Mouse (Mus musculus) frontal cortex, postnatal 14 days (tissue): Measurements from ENCODE around the gene Prex1.

ENCODE experiments used
- DNase-seq, 2 experiments: peaks; one replicate each; pipeline ENCODE4 v3.0.0; 2022; ENCODE audit warnings: low spot score in 2 of 2

Gene Prex1

GRCm38 (mm10) chr2:166726891-166727290 lies 13.3 kb upstream of the Prex1 start:
- no peak for DNase-seq

- no peak for DNase-seq
These were observed 6.8 kb upstream of the Prex1 start for GRCm38 (mm10) chr2:166720416-166720815.

GRCm38 (mm10) chr2:166719930-166720305 lies 6.3 kb upstream of the Prex1 start:
- no peak for DNase-seq

GRCm38 (mm10) chr2:166719301-166719929 lies 5.8 kb upstream of the Prex1 start:
- DNase-seq, result no peak

- no peak for DNase-seq
These were observed 2.4 kb upstream of the Prex1 start for GRCm38 (mm10) chr2:166716067-166716466.

GRCm38 (mm10) chr2:166714427-166714699 lies 731 bp upstream of the Prex1 start:
- no peak for DNase-seq

GRCm38 (mm10) chr2:166712801-166713689 lies 587 bp downstream of the Prex1 start:
- DNase-seq, result peak; percentile 41 to 55

- no peak for DNase-seq
These were observed 1.3 kb downstream of the Prex1 start for GRCm38 (mm10) chr2:166712310-166712709.

- DNase-seq, result no peak
These were observed 1.9 kb downstream of the Prex1 start for GRCm38 (mm10) chr2:166711681-166712132.

- DNase-seq, result no peak
These were observed 3.7 kb downstream of the Prex1 start for GRCm38 (mm10) chr2:166709883-166710282.

GRCm38 (mm10) chr2:166708304-166708703 lies 5.3 kb downstream of the Prex1 start:
- no peak for DNase-seq

GRCm38 (mm10) chr2:166706526-166706925 lies 7.1 kb downstream of the Prex1 start:
- no peak for DNase-seq

GRCm38 (mm10) chr2:166703491-166703890 lies 10.1 kb downstream of the Prex1 start:
- no peak for DNase-seq

GRCm38 (mm10) chr2:166702113-166702445 lies 11.6 kb downstream of the Prex1 start:
- no peak for DNase-seq

GRCm38 (mm10) chr2:166701248-166702112 lies 12.2 kb downstream of the Prex1 start:
- no peak for DNase-seq

GRCm38 (mm10) chr2:166700732-166701131 lies 12.9 kb downstream of the Prex1 start:
- peak in 1 of 2 experiments; percentile 32 for DNase-seq

GRCm38 (mm10) chr2:166700116-166700515 lies 13.5 kb downstream of the Prex1 start:
- no peak for DNase-seq

- DNase-seq, result no peak
These were observed 14.1 kb downstream of the Prex1 start for GRCm38 (mm10) chr2:166699552-166699951.

GRCm38 (mm10) chr2:166694616-166695015 lies 19.0 kb downstream of the Prex1 start:
- DNase-seq, result no peak

GRCm38 (mm10) chr2:166693394-166693793 lies 20.2 kb downstream of the Prex1 start:
- no peak for DNase-seq

- DNase-seq, result peak; percentile 52 to 73
These were observed 21.8 kb downstream of the Prex1 start for GRCm38 (mm10) chr2:166691602-166692509.
